Mouse (Mus musculus) kidney, postnatal 0 days (tissue): Measurements from ENCODE around the gene Ldha. TPM values are rescaled to one million over a fixed set of nuclear protein-coding genes. Genes with fewer than 3 reads are reported as not detected.

Source experiments
- ATAC-seq: fragments of 200-750 bp; cut with Nextera tagmentation; replicated peaks from 2 replicates; pipeline ENCODE4 v1.8.0; 2017; ENCODE audit warnings: low read depth, moderate number of reproducible peaks, moderate TSS enrichment, moderate library complexity; ENCODE audit not compliant: low FRiP score
- DNase-seq: peaks from one replicate; pipeline ENCODE4 v3.0.0-alpha.2; 2016; ENCODE audit warnings: low spot score
- H3K27ac ChIP-seq: fragments of 300-500 bp; sonication (generic); 2 replicates; pipeline ENCODE4 v1.5.1; 2014; ENCODE audit warnings: mild to moderate bottlenecking
- H3K27me3 ChIP-seq: fragments of 300-500 bp; sonication (generic); 2 replicates; pipeline ENCODE4 v1.6.1; 2014; ENCODE audit warnings: low read length, mixed read lengths; ENCODE audit not compliant: insufficient read depth
- H3K36me3 ChIP-seq: fragments of 300-500 bp; sonication (generic); 2 replicates; pipeline ENCODE4 v1.6.1; 2014; ENCODE audit warnings: low read length, mixed read lengths; ENCODE audit not compliant: insufficient read depth
- H3K4me1 ChIP-seq: fragments of 300-500 bp; sonication (generic); replicated peaks from 2 replicates; pipeline ENCODE4 v1.6.1; 2014; ENCODE audit warnings: antibody characterized with exemption, low read length, mixed read lengths; ENCODE audit not compliant: insufficient read depth
- H3K4me2 ChIP-seq: fragments of 300-500 bp; sonication (generic); 2 replicates; pipeline ENCODE4 v1.6.1; 2014; ENCODE audit warnings: mild to moderate bottlenecking, low read length, moderate library complexity, mixed read lengths
- H3K4me3 ChIP-seq: fragments of 300-500 bp; sonication (generic); replicated peaks from 2 replicates; pipeline ENCODE4 v1.5.1; 2014; ENCODE audit warnings: low read depth, low read length
- H3K9ac ChIP-seq: fragments of 300-500 bp; sonication (generic); 2 replicates; pipeline ENCODE4 v1.6.1; 2014; ENCODE audit warnings: low read depth, low read length
- H3K9me3 ChIP-seq: fragments of 300-500 bp; sonication (generic); replicated peaks from 2 replicates; pipeline ENCODE4 v1.6.1; 2016; ENCODE audit warnings: low read length, inconsistent platforms, mixed read lengths
- CTCF ChIP-seq: IDR thresholded peaks from 2 replicates; pipeline ENCODE4 v1.5.1; 2016; ENCODE audit warnings: antibody characterized with exemption, low read depth, mild to moderate bottlenecking, moderate library complexity
- WGBS: fragments of 180-500 bp; shearing (Covaris S2); extraction: QIAGEN DNeasy Blood & Tissue Kit; methylation state at CpG from one replicate; pipeline ENCODE4 v1.1.7; 2014; 5-methylcytosine and 5-hydroxymethylcytosine counted together
- polyA plus RNA-seq: library from polyadenylated mRNA; unstranded; fragments of >200 nt; fragmentation: Nextera tagmentation; extraction: Ambion mirVana; gene quantifications from 2 replicates; pipeline ENCODE4 v1.2.1, GENCODE M21; 2015

Ldha gene
- 890 and 943 TPM in 2 replicates for polyA plus RNA-seq

GRCm38 (mm10) chr7:46840787-46841525 is at the start of gene Ldha:
Ldha (plus strand) TSS chr7:46841475.
- peak within 1 kb of the TSS; percentile 92 for H3K27ac ChIP-seq
- no peaks in the 10 kb centered on the region for H3K27me3 ChIP-seq
- 35% methylated on average over 6 of the region's 6 CpGs for WGBS
- no peak for TF ChIP-seq CTCF
- ATAC-seq, result no peak
- no peaks in the 10 kb centered on the region for H3K9me3 ChIP-seq
- no peak for DNase-seq
- no peak within 1 kb of the TSS for H3K4me2 ChIP-seq
- no peaks in the 10 kb centered on the region for H3K36me3 ChIP-seq
- no peak within 1 kb of the TSS for H3K9ac ChIP-seq
- peaks cover 27% of the 10 kb centered on the region for H3K4me1 ChIP-seq
- H3K4me3 ChIP-seq, result no peak within 1 kb of the TSS

- Histone ChIP-seq H3K4me2 (no peak overlapping the region; the same call in 1 of the 2 replicates), H3K36me3 (0 out of 2 replicates have a peak, but pooled peaks cover 3% of the 10 kb centered on the region), H3K4me3 (no peak overlapping the region), H3K9me3 (no peaks in the 10 kb centered on the region), H3K4me1 (peaks cover 18% of the 10 kb centered on the region), H3K27me3 (no peaks in the 10 kb centered on the region), H3K9ac (no peak overlapping the region), H3K27ac (peak overlapping the region; percentile 64; the same call in 1 of the 2 replicates)
- DNase-seq (peak; percentile 19), ATAC-seq (no peak)
- no peak for TF ChIP-seq CTCF
- 69% methylated on average over 4 of the region's 4 CpGs for WGBS
These were observed 47.4 kb upstream of the Ldha start for GRCm38 (mm10) chr7:46793871-46794270.

DNA sequence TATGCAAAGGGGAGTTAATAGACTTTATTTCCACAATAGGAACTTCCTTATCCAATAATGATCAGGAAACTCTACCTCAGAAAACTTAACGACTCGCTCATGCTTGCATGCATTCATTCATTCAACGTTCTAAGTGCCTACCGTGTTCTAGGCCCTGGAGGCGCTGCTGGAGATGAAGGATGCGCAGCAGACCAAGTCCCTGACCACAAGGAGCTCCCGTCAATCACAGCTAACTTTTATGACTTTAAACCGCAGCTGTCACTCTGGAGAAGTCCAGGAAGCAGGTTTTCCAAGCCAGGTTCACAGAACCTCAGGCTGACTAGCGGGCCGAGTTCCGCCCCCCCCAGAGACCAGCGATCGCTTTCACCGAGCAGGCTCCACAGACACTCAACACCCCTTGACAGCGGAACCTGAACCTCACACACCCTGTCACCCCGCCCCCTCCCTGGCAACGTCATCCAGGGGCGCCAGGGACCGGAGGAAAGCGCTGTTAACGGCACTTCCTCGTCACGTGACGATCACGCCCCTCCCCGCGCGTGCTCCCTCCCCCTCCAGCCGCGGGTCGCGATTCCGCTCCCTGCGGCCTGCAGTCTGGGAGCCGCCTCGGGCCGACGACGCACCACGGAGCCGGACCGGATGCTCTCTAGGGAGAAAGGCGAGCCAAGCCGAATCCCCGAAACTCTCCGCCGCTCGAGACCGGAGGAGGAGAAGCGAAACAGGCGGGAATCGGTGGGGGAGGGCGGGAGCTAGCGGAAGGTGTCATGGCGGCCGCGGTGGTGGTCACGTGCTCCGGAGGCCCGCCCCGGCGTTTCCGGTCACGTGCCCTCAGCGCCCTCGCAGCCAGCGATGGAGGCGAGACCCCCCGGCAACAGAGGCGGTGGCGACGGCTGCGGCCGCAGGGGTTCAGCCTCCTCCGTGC is 45.7 kb upstream of the Ldha start, which contains the start of the genes Hps5 and Gtf2h1:
TSS of gene Hps5 (minus strand) at position 778 of the 919 bp plus-strand sequence.
TSS of gene Gtf2h1 (plus strand) at position 817 of the 919 bp plus-strand sequence.
- DNase-seq (peak; percentile 96), ATAC-seq (peak; percentile 98)
- Histone ChIP-seq H3K4me2 (peak within 1 kb of the TSS; percentile 98), H3K4me3 (peak within 1 kb of the TSS; percentile 95), H3K27me3 (no peaks in the 10 kb centered on the region), H3K9ac (peak within 1 kb of the TSS; percentile 94), H3K27ac (peak within 1 kb of the TSS; percentile 91), H3K4me1 (peaks cover 18% of the 10 kb centered on the region), H3K36me3 (peaks cover 12% of the 10 kb centered on the region; the same call in 1 of the 2 replicates), H3K9me3 (no peaks in the 10 kb centered on the region)
- WGBS, result under 1% methylated on average over 72 of the region's 75 CpGs
- TF ChIP-seq CTCF, result no peak

- Histone ChIP-seq H3K36me3 (peaks cover 12% of the 10 kb centered on the region; the same call in 1 of the 2 replicates), H3K27ac (peak overlapping the region; percentile 91; the same call in 1 of the 2 replicates), H3K27me3 (no peaks in the 10 kb centered on the region), H3K4me2 (peak overlapping the region; percentile 98), H3K9ac (peak overlapping the region; percentile 94), H3K4me3 (peak overlapping the region; percentile 95), H3K4me1 (peaks cover 18% of the 10 kb centered on the region), H3K9me3 (no peaks in the 10 kb centered on the region)
- DNase-seq (no peak), ATAC-seq (no peak; the same call in 1 of the 2 replicates)
- no peak for TF ChIP-seq CTCF
- WGBS, result under 1% methylated on average over 31 of the region's 31 CpGs
These were observed 45.0 kb upstream of the Ldha start for GRCm38 (mm10) chr7:46796206-46796679.

DNA sequence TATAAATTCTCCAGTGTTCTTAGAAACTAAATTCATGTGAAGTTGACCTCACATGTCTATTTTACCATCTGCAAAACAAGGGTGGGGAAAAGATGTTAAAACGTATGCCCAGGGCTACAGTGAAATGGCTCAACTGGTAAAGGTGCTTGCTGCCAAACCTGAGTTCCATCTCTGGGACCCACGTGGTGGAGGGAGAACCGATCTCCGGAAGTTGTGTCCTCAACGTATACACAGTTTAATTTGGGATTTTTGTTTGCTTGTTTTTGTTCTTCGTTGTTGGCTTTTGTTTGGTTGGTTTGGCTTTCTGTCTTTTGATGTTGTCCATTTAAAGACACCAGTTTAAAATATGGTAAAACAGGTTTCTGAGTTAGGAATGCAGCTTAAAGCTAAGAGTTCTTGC is 44.5 kb upstream of the Ldha start:
- Histone ChIP-seq H3K9ac (peak overlapping the region; percentile 94), H3K36me3 (peaks cover 16% of the 10 kb centered on the region; the same call in 1 of the 2 replicates), H3K27ac (no peak overlapping the region), H3K9me3 (no peaks in the 10 kb centered on the region), H3K4me2 (peak overlapping the region; percentile 98), H3K4me3 (peak overlapping the region; percentile 95), H3K4me1 (peaks cover 18% of the 10 kb centered on the region), H3K27me3 (no peaks in the 10 kb centered on the region)
- DNase-seq (no peak), ATAC-seq (no peak)
- 61% methylated on average over 6 of the region's 6 CpGs for WGBS
- TF ChIP-seq CTCF, result no peak

DNA sequence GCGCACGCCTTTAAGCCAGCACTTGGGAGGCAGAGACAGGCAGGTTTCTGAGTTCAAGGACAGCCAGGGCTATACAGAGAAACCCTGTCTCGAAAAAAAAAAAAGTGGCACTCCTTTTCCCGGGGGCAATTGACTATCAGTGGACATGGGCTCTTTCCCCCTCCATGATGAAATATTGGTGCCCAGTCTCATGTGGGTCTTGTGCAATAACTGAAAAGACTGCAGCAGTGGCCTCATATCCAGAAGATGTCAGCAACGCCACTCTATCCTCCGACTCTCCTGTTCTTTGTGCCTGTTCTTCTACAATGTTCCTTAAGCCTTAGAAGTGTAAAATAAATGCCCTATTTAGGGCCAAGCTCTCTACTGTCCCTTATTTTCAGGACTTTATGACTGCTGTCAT is 30.9 kb upstream of the Ldha start:
- no peak for DNase-seq
- H3K4me2 ChIP-seq, result no peak overlapping the region
- no peaks in the 10 kb centered on the region for H3K27me3 ChIP-seq
- H3K27ac ChIP-seq, result no peak overlapping the region
- no peak for ATAC-seq
- H3K36me3 ChIP-seq, result peaks cover 49% of the 10 kb centered on the region
- H3K9ac ChIP-seq, result no peak overlapping the region
- H3K4me3 ChIP-seq, result no peak overlapping the region
- 94% methylated on average over 6 of the region's 6 CpGs for WGBS
- TF ChIP-seq CTCF, result no peak
- no peaks in the 10 kb centered on the region for H3K4me1 ChIP-seq
- H3K9me3 ChIP-seq, result no peaks in the 10 kb centered on the region
